Comparison of ENCODE assay signal across 16 mouse cellular contexts in the genomic region with DNA sequence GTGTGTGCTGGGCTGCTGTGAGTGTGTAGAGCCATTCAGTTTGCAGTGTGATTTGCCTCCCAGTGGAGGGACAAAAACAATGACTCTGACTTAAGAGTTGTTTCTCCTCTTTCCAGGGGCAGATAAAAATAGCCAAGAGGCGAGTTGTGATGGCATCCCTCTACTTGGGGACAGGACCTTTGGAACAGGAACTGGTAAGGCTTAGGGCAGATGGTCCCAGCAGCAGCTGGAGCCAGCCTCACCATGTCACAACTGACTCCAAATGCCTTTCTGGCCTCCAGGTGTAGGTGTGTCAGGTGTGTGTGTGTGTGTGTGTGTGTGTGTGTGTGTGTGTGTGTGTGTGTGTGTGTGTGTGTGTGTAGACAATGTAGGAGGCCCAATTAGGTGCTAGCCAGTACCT. TPM values are rescaled to one million over a fixed set of nuclear protein-coding genes. Genes with fewer than 3 reads are reported as not detected.
DNase-seq lines count a peak whose midpoint lies in the region; ATAC-seq and TF ChIP-seq lines count a peak whose summit lies in the region.
"Had no signal": no experiment of that assay in that cellular context is flagged by ENCODE, and none has a peak within 500 bp of the region (broad histone marks: within the 10 kb centered on the region; RNA-seq: fewer than 3 reads in every experiment).

No protein-coding gene starts in this region.

- H3K27ac ChIP-seq in heart, embryonic 14.5 days (replicated peaks in 1 of 2; ENCODE audit: control insufficient read depth in 1 of 2, insufficient read depth in 1 of 2, low read depth in 2 of 2, low read length in 2 of 2), result peak overlapping the region; percentile 50 to 59
- no peak overlapping the region for H3K27ac ChIP-seq in MEL (ENCODE audit: control insufficient read depth, low read depth, low read length)
- H3K27ac ChIP-seq in bone marrow macrophage, adult 2 months (ENCODE audit: insufficient read depth, low read depth, low read length), result 0 out of 2 replicates have a peak overlapping the region, but pooled peaks have one; percentile 4
- H3K27ac ChIP-seq in liver, embryonic 16.5 days (ENCODE audit: low read length), result peak overlapping the region; percentile 100
- H3K27ac ChIP-seq: limb, embryonic 15.5 days; neural tube, embryonic 12.5 days had no signal

- no peak overlapping the region for H3K9ac ChIP-seq in heart, embryonic 14.5 days (ENCODE audit: low read length)
- no peak overlapping the region for H3K9ac ChIP-seq in MEL (ENCODE audit: control insufficient read depth, low read depth, low read length, poor library complexity, severe bottlenecking)
- H3K9ac ChIP-seq in liver, embryonic 16.5 days (ENCODE audit: low read depth, low read length), result peak overlapping the region; percentile 27; the same call in 1 of the 2 replicates
- H3K9ac ChIP-seq: limb, embryonic 15.5 days; neural tube, embryonic 12.5 days had no signal

- no peak for TF ChIP-seq CTCF in MEL (IDR thresholded peaks at IDR 0.05 in 2 of 3, conservative IDR thresholded peaks at IDR 0.05 in 1 of 3; ENCODE audit: control insufficient read depth in 1 of 3, insufficient read depth in 1 of 3, low read depth in 2 of 3, low read length in 3 of 3, poor library complexity in 1 of 3, severe bottlenecking in 1 of 3)
- TF ChIP-seq CTCF in bone marrow macrophage, adult 2 months (IDR thresholded peaks at IDR 0.05; ENCODE audit: low read depth, low read length), result no peak

- no peak for ATAC-seq in heart, embryonic 14.5 days (ENCODE audit: insufficient number of reproducible peaks, insufficient read depth, low FRiP score, low read depth)
- ATAC-seq in liver, embryonic 16.5 days (ENCODE audit: low read depth), result no peak
- ATAC-seq: forebrain, embryonic 14.5 days; hindbrain, embryonic 16.5 days had no signal

- no peak overlapping the region for H3K4me3 ChIP-seq in heart, embryonic 14.5 days (ENCODE audit: control insufficient read depth in 1 of 2, insufficient read depth in 1 of 2, low read depth in 1 of 2, low read length in 2 of 2)
- H3K4me3 ChIP-seq in MEL (ENCODE audit: control insufficient read depth in 1 of 2, insufficient read depth in 1 of 2, low read depth in 2 of 2, low read length in 2 of 2), result no peak overlapping the region
- H3K4me3 ChIP-seq in bone marrow macrophage, adult 2 months (ENCODE audit: insufficient read depth, low read length), result no peak overlapping the region
- no peak overlapping the region for H3K4me3 ChIP-seq in liver, embryonic 16.5 days (ENCODE audit: low read depth, low read length)
- H3K4me3 ChIP-seq: limb, embryonic 15.5 days; neural tube, embryonic 12.5 days had no signal

- no peaks in the 10 kb centered on the region for H3K9me3 ChIP-seq in heart, embryonic 14.5 days (ENCODE audit: control insufficient read depth, low read length)
- H3K9me3 ChIP-seq in MEL (replicated peaks; ENCODE audit: insufficient read depth, low read length), result no peaks in the 10 kb centered on the region
- H3K9me3 ChIP-seq in liver, embryonic 16.5 days (replicated peaks; ENCODE audit: control insufficient read depth, low read length), result no peaks in the 10 kb centered on the region
- H3K9me3 ChIP-seq: G1E; limb, embryonic 15.5 days; neural tube, embryonic 12.5 days had no signal

- 10% methylated on average over 1 of the region's 1 CpGs for WGBS in heart, embryonic 14.5 days
- WGBS in liver, embryonic 16.5 days (ENCODE audit: insufficient replicate concordance), result 44% methylated on average over 1 of the region's 1 CpGs

- peaks cover 63% of the 10 kb centered on the region for H3K36me3 ChIP-seq in heart, embryonic 14.5 days (ENCODE audit: control insufficient read depth, insufficient read depth, low read length)
- H3K36me3 ChIP-seq in MEL (ENCODE audit: control insufficient read depth in 1 of 2, insufficient read depth in 2 of 2, low read length in 2 of 2), result peaks cover 11 to 24% of the 10 kb centered on the region in 2 experiments
- peaks cover 28% of the 10 kb centered on the region for H3K36me3 ChIP-seq in liver, embryonic 16.5 days (ENCODE audit: control insufficient read depth, insufficient read depth)

- no peak for TF ChIP-seq POLR2A in MEL (IDR thresholded peaks at IDR 0.05; ENCODE audit: control insufficient read depth in 1 of 2, insufficient read depth in 1 of 2, low read depth in 1 of 2, low read length in 2 of 2, poor library complexity in 1 of 2)
- TF ChIP-seq POLR2A in bone marrow macrophage, adult 2 months (IDR thresholded peaks at IDR 0.05; ENCODE audit: borderline replicate concordance, low read depth, low read length), result no peak

- H3K27me3 ChIP-seq in heart, embryonic 14.5 days (ENCODE audit: control insufficient read depth, insufficient read depth, low read length), result no peaks in the 10 kb centered on the region
- H3K27me3 ChIP-seq in MEL (ENCODE audit: control insufficient read depth in 1 of 2, insufficient read depth in 2 of 2, low read length in 2 of 2), result no peaks in the 10 kb centered on the region
- H3K27me3 ChIP-seq in liver, embryonic 16.5 days (ENCODE audit: control insufficient read depth, insufficient read depth, low read depth, low read length), result no peaks in the 10 kb centered on the region
- H3K27me3 ChIP-seq: limb, embryonic 15.5 days; neural tube, embryonic 12.5 days had no signal

- no peak overlapping the region for H3K4me2 ChIP-seq in heart, embryonic 14.5 days (ENCODE audit: low read length)
- no peak overlapping the region for H3K4me2 ChIP-seq in liver, embryonic 16.5 days (ENCODE audit: low read depth, low read length)
- H3K4me2 ChIP-seq: limb, embryonic 15.5 days; neural tube, embryonic 12.5 days had no signal

- H3K4me1 ChIP-seq in heart, embryonic 14.5 days (ENCODE audit: control insufficient read depth in 2 of 2, insufficient read depth in 2 of 2, low read length in 2 of 2), result peaks cover 34 to 55% of the 10 kb centered on the region in 2 experiments
- H3K4me1 ChIP-seq in MEL (ENCODE audit: control insufficient read depth in 1 of 2, insufficient read depth in 2 of 2, low read length in 2 of 2), result peaks cover 10 to 13% of the 10 kb centered on the region in 2 experiments
- peaks cover 39% of the 10 kb centered on the region for H3K4me1 ChIP-seq in bone marrow macrophage, adult 2 months (ENCODE audit: control insufficient read depth, insufficient read depth, low read length)
- H3K4me1 ChIP-seq in liver, embryonic 16.5 days (ENCODE audit: control insufficient read depth, low read depth, low read length), result peaks cover 34% of the 10 kb centered on the region

- TF ChIP-seq EP300 in MEL (IDR thresholded peaks at IDR 0.05; ENCODE audit: low read depth in 1 of 2, low read length in 2 of 2), result no peak

- peaks cover 16% of the 10 kb centered on the region for H3K79me2 ChIP-seq in MEL (ENCODE audit: control insufficient read depth, insufficient read depth, low read length, poor library complexity)

- no peak for DNase-seq in heart, adult 8-10 months (ENCODE audit: low spot score)
- peak; percentile 18 for DNase-seq in MEL (ENCODE audit: low read depth, low spot score)
- no peak for DNase-seq in left cerebral cortex, postnatal 36 days (ENCODE audit: low spot score in 2 of 2)
- DNase-seq in adrenal gland, postnatal 36 days, result no peak
- DNase-seq: cerebellum, postnatal 14 days; kidney, postnatal 4 days; lung, postnatal 14 days; thymus, postnatal 25 days had no signal

- TF ChIP-seq RAD21 in MEL (IDR thresholded peaks at IDR 0.05; ENCODE audit: low read depth, low read length), result no peak

- intact Hi-C loops in left cerebral cortex, postnatal 36 days (cut with DNase I), result no loop called here

TF ChIP-seq in MEL, 35 proteins besides CTCF, POLR2A, EP300 and RAD21:
- TF ChIP-seq ELF1 (IDR thresholded peaks at IDR 0.05; ENCODE audit: low read depth, low read length), result no peak
- TF ChIP-seq ZC3H11A (IDR thresholded peaks at IDR 0.05; ENCODE audit: low read depth, low read length), result no peak
- TF ChIP-seq CHD1 (IDR thresholded peaks at IDR 0.05; ENCODE audit: low read depth, low read length), result no peak
- TF ChIP-seq USF1 (IDR thresholded peaks at IDR 0.05; ENCODE audit: low read depth, low read length), result no peak
- no peak for TF ChIP-seq USF2 (IDR thresholded peaks at IDR 0.05; ENCODE audit: borderline replicate concordance in 1 of 2, insufficient read depth in 1 of 2, low read depth in 1 of 2, low read length in 2 of 2)
- TF ChIP-seq ETS1 (IDR thresholded peaks at IDR 0.05; ENCODE audit: low read depth, low read length), result no peak
- TF ChIP-seq E2F4 (IDR thresholded peaks at IDR 0.05; ENCODE audit: borderline replicate concordance, low read depth, low read length), result no peak
- TF ChIP-seq MAZ (IDR thresholded peaks at IDR 0.05; ENCODE audit: low read depth, low read length), result no peak

RNA-seq across cellular contexts. Expression of gene Pgs1, which starts 14.0 kb away (rescaled TPM):
- polyA plus RNA-seq in heart, embryonic 14.5 days (2014; fragmentation: Nextera tagmentation; extraction: Ambion mirVana), result 23.1 TPM in 2 replicates
- total RNA-seq in heart, adult 8-10 months (2022), result 10 to 100 TPM; 16.4 to 20.6 (median 19.2) TPM
- 55.7 and 61.6 TPM in 2 replicates for total RNA-seq in MEL (2012; rRNA removed)
- polyA plus RNA-seq in MEL (2012; ENCODE audit: insufficient read depth in 1 of 2, insufficient read length in 2 of 2, low read depth in 1 of 2, low replicate concordance in 2 of 2, missing spikeins in 1 of 2), result 10 to 100 TPM in 1 of 2 experiments, not detected in 1; 48.6 TPM
- polyA plus RNA-seq in bone marrow macrophage, adult 2 months (2012; ENCODE audit: insufficient read depth, insufficient read length, missing spikeins), result 35.4 and 37.1 TPM in 2 replicates
- polyA plus RNA-seq in liver, embryonic 16.5 days (2015; fragmentation: Nextera tagmentation; extraction: Ambion mirVana), result 13.5 and 13.7 TPM in 2 replicates
- total RNA-seq in left cerebral cortex, postnatal 36 days (2021), result 10 to 100 TPM; 82.8 to 86.3 TPM
- total RNA-seq in adrenal gland, postnatal 36 days (2021), result 10 to 100 TPM; 54.7 to 58.7 TPM

RNA-seq across cellular contexts. Expression of gene Socs3, which starts 30.2 kb away (rescaled TPM):
- 2.0 and 2.3 TPM in 2 replicates for polyA plus RNA-seq in heart, embryonic 14.5 days (2014; fragmentation: Nextera tagmentation; extraction: Ambion mirVana)
- total RNA-seq in heart, adult 8-10 months (2022), result 1 to 10 TPM; 3.8 to 6.2 (median 4.7) TPM
- 0.95 and 0.96 TPM in 2 replicates for total RNA-seq in MEL (2012; rRNA removed)
- 1 to 10 TPM in 1 of 2 experiments, not detected in 1; 1.9 TPM for polyA plus RNA-seq in MEL (2012; ENCODE audit: insufficient read depth in 1 of 2, insufficient read length in 2 of 2, low read depth in 1 of 2, low replicate concordance in 2 of 2, missing spikeins in 1 of 2)
- polyA plus RNA-seq in bone marrow macrophage, adult 2 months (2012; ENCODE audit: insufficient read depth, insufficient read length, missing spikeins), result 6.9 and 7.1 TPM in 2 replicates
- 6.1 and 6.7 TPM in 2 replicates for polyA plus RNA-seq in liver, embryonic 16.5 days (2015; fragmentation: Nextera tagmentation; extraction: Ambion mirVana)
- total RNA-seq in left cerebral cortex, postnatal 36 days (2021), result 1 to 10 TPM; 2.8 to 5.0 TPM
- total RNA-seq in adrenal gland, postnatal 36 days (2021), result 10 to 100 TPM in 1 of 2 experiments, 1 to 10 TPM in 1; 6.6 to 17.5 TPM
